Mouse (Mus musculus): Measurements from ENCODE around the gene Gm29666. TPM values are rescaled to one million over a fixed set of nuclear protein-coding genes. Genes with fewer than 3 reads are reported as not detected.

Gm29666 gene
- 0.26 and 0.28 TPM in 2 replicates for polyA plus RNA-seq (2012; rRNA removed)

GRCm38 (mm10) chr15:84919938-84920337, at the start of gene Gm29666:
Gene Gm29666, minus strand, starts transcription at chr15:84920038.

GRCm38 (mm10) chr15:84922884-84923507, 3.2 kb upstream of the Gm29666 start, which contains the start of gene Nup50:
Gene Nup50, plus strand, starts transcription at chr15:84923411.

Other genes with a start within 250 kb of the Gm29666 start
- gene Arhgap8, start 200.0 kb downstream of the Gm29666 start, polyA plus RNA-seq (2012; rRNA removed): 0.26 and 0.35 TPM in 2 replicates
- 0.16 and 0.25 TPM in 2 replicates for gene Phf21b, start 64.0 kb downstream of the Gm29666 start, polyA plus RNA-seq (2012; rRNA removed)
- gene Nup50, start 3.4 kb upstream of the Gm29666 start, polyA plus RNA-seq (2012; rRNA removed): 7.2 and 7.7 TPM in 2 replicates
- gene 5031439G07Rik, start 68.5 kb upstream of the Gm29666 start, polyA plus RNA-seq (2012; rRNA removed): 2.3 TPM in 2 replicates
- gene Upk3a, start 97.1 kb upstream of the Gm29666 start, polyA plus RNA-seq (2012; rRNA removed): not detected in 2 replicates
- 2.4 and 3.1 TPM in 2 replicates for gene Fam118a, start 108.9 kb upstream of the Gm29666 start, polyA plus RNA-seq (2012; rRNA removed)
- 0.57 and 0.60 TPM in 2 replicates for gene Smc1b, start 211.9 kb upstream of the Gm29666 start, polyA plus RNA-seq (2012; rRNA removed)
- gene Ribc2, start 212.0 kb upstream of the Gm29666 start, polyA plus RNA-seq (2012; rRNA removed): not detected in 2 replicates

Data from liver, embryonic 18 days (tissue).